Mouse (Mus musculus) cerebellum, adult 9-11 months (tissue): Measurements from ENCODE around the gene Arhgap6.
A peak's percentile ranks its signal among the peaks of the same experiment; 100 is the strongest.
"Not testable (repeated sequence)": the region's sequence is repeated elsewhere in the genome, so short reads cannot be mapped to it uniquely, and the experiment has no call there.

Experiments
- DNase-seq: peaks from one replicate; pipeline ENCODE4 v3.0.0; 2022

Arhgap6 gene

GRCm38 (mm10) chrX:169319945-169320667 lies 525.2 kb downstream of the Arhgap6 start, which contains the start of gene Hccs:
Gene Hccs (minus strand): TSS chrX:169320372.
- peak; percentile 92 for DNase-seq

- DNase-seq = not testable (repeated sequence)
These were observed 525.7 kb downstream of the Arhgap6 start for GRCm38 (mm10) chrX:169320668-169321005.

GRCm38 (mm10) chrX:169325929-169326595 lies 531.2 kb downstream of the Arhgap6 start:
- DNase-seq = no peak

- no peak for DNase-seq
These were observed 537.4 kb downstream of the Arhgap6 start for GRCm38 (mm10) chrX:169332264-169332663.

GRCm38 (mm10) chrX:169337559-169337958 lies 542.7 kb downstream of the Arhgap6 start:
- no peak for DNase-seq

- no peak for DNase-seq
These were observed 543.3 kb downstream of the Arhgap6 start for GRCm38 (mm10) chrX:169338213-169338612.
